Mouse (Mus musculus) MEL (cell line): ENCODE measurements around the gene Spop. TPM values are rescaled to one million over a fixed set of nuclear protein-coding genes. Genes with fewer than 3 reads are reported as not detected.
A peak's percentile ranks its signal among the peaks of the same experiment; 100 is the strongest.

ENCODE experiments used
- DNase-seq: peaks from one replicate; pipeline ENCODE4 v3.0.0; 2011; ENCODE audit warnings: low read depth, low spot score
- H3K27ac ChIP-seq: 2 replicates; pipeline ENCODE4 v1.5.1; 2012; ENCODE audit warnings: low read depth, mild to moderate bottlenecking, control low read depth, low read length, moderate library complexity; ENCODE audit not compliant: control insufficient read depth
- H3K27me3 ChIP-seq, 2 experiments: fragments of 150-350 bp in 1 of 2; sonication (generic) in 1 of 2; 2 replicates each; pipeline ENCODE4 v1.6.1; 2012; ENCODE audit warnings: low read length in 2 of 2, mild to moderate bottlenecking in 2 of 2, improper control_type of control experiment in 1 of 2, moderate library complexity in 1 of 2; ENCODE audit not compliant: insufficient read depth in 2 of 2, control insufficient read depth in 1 of 2
- H3K36me3 ChIP-seq, 2 experiments: 2 replicates each; pipeline ENCODE4 v1.6.1; 2012 to 2014; ENCODE audit warnings: low read length in 2 of 2, improper control_type of control experiment in 1 of 2, inconsistent platforms in 1 of 2, mild to moderate bottlenecking in 1 of 2; ENCODE audit not compliant: insufficient read depth in 2 of 2, control insufficient read depth in 1 of 2
- H3K4me1 ChIP-seq, 2 experiments: fragments of 150-350 bp in 1 of 2; sonication (generic) in 1 of 2; 2 replicates each; pipeline ENCODE4 v1.6.1; 2012; ENCODE audit warnings: low read length in 2 of 2, improper control_type of control experiment in 1 of 2, mild to moderate bottlenecking in 1 of 2; ENCODE audit not compliant: insufficient read depth in 2 of 2, control insufficient read depth in 1 of 2
- H3K4me3 ChIP-seq, 2 experiments: fragments of 150-350 bp in 1 of 2; sonication (generic) in 1 of 2; 2 replicates each; pipeline ENCODE4 v1.5.1; 2012; ENCODE audit warnings: low read depth in 2 of 2, low read length in 2 of 2, mild to moderate bottlenecking in 2 of 2, moderate library complexity in 2 of 2, control low read depth in 1 of 2, improper control_type of control experiment in 1 of 2; ENCODE audit not compliant: control insufficient read depth in 1 of 2, insufficient read depth in 1 of 2
- H3K79me2 ChIP-seq: 2 replicates; pipeline ENCODE4 v1.6.1; 2012; ENCODE audit warnings: mild to moderate bottlenecking, low read length, moderate library complexity; ENCODE audit not compliant: control insufficient read depth, poor library complexity, insufficient read depth
- H3K9ac ChIP-seq: 2 replicates; pipeline ENCODE4 v1.6.1; 2012; ENCODE audit warnings: low read depth, mild to moderate bottlenecking, control low read depth, low read length, moderate library complexity; ENCODE audit not compliant: control insufficient read depth, poor library complexity, severe bottlenecking
- H3K9me3 ChIP-seq: fragments of 150-350 bp; sonication (generic); replicated peaks from 2 replicates; pipeline ENCODE4 v1.6.1; 2012; ENCODE audit warnings: mild to moderate bottlenecking, low read length, improper control_type of control experiment, moderate library complexity; ENCODE audit not compliant: insufficient read depth
- BHLHE40 ChIP-seq: IDR thresholded peaks from 2 replicates; pipeline ENCODE4 v1.6.1; 2012; ENCODE audit warnings: low read depth, mild to moderate bottlenecking, inconsistent platforms, low read length, improper control_type of control experiment, borderline replicate concordance
- CHD2 ChIP-seq: IDR thresholded peaks from 2 replicates; pipeline ENCODE4 v1.6.1; 2011; ENCODE audit warnings: low read length, improper control_type of control experiment
- CTCF ChIP-seq, 3 experiments: IDR thresholded peaks in 2 of 3; conservative IDR thresholded peaks in 1 of 3; 2 replicates each; pipeline ENCODE4 v1.5.1; 2011 to 2012; ENCODE audit warnings: low read length in 3 of 3, low read depth in 2 of 3, mild to moderate bottlenecking in 2 of 3, improper control_type of control experiment in 1 of 3, inconsistent platforms in 1 of 3, mixed read lengths in 1 of 3, moderate library complexity in 1 of 3; ENCODE audit not compliant: control insufficient read depth in 1 of 3, insufficient read depth in 1 of 3, poor library complexity in 1 of 3, severe bottlenecking in 1 of 3
- EP300 ChIP-seq, 2 experiments: IDR thresholded peaks; 2 replicates each; pipeline ENCODE4 v1.6.1; 2011; ENCODE audit warnings: improper control_type of control experiment in 2 of 2, low read length in 2 of 2, low read depth in 1 of 2, mild to moderate bottlenecking in 1 of 2
- GATA1 ChIP-seq: IDR thresholded peaks from 2 replicates; pipeline ENCODE4 v1.6.1; 2011; ENCODE audit warnings: low read depth, low read length, improper control_type of control experiment
- JUND ChIP-seq: IDR thresholded peaks from 2 replicates; pipeline ENCODE4 v1.6.1; 2011; ENCODE audit warnings: low read depth, mild to moderate bottlenecking, improper control_type of control experiment, low read length
- KAT2A ChIP-seq: conservative IDR thresholded peaks from 2 replicates; pipeline ENCODE4 v1.6.1; 2012; ENCODE audit warnings: low read depth, low read length, improper control_type of control experiment, inconsistent platforms
- MAFK ChIP-seq: IDR thresholded peaks from 2 replicates; pipeline ENCODE4 v1.6.1; 2011; ENCODE audit warnings: low read depth, mild to moderate bottlenecking, low read length, improper control_type of control experiment, borderline replicate concordance
- MAX ChIP-seq: IDR thresholded peaks from 2 replicates; pipeline ENCODE4 v1.6.1; 2011; ENCODE audit warnings: low read length, improper control_type of control experiment
- MXI1 ChIP-seq: IDR thresholded peaks from 2 replicates; pipeline ENCODE4 v1.6.1; 2011; ENCODE audit warnings: mild to moderate bottlenecking, low read depth, low read length, improper control_type of control experiment
- NELFE ChIP-seq: IDR thresholded peaks from 2 replicates; pipeline ENCODE4 v1.6.1; 2011; ENCODE audit warnings: low read depth, low read length, improper control_type of control experiment
- POLR2A ChIP-seq, 2 experiments: IDR thresholded peaks; 2 replicates each; pipeline ENCODE4 v1.6.1; 2011 to 2012; ENCODE audit warnings: low read length in 2 of 2, mild to moderate bottlenecking in 2 of 2, control low read depth in 1 of 2, improper control_type of control experiment in 1 of 2, low read depth in 1 of 2, moderate library complexity in 1 of 2; ENCODE audit not compliant: control insufficient read depth in 1 of 2, insufficient read depth in 1 of 2, poor library complexity in 1 of 2
- POLR2AphosphoS2 ChIP-seq: IDR thresholded peaks from 2 replicates; pipeline ENCODE4 v1.6.1; 2011; ENCODE audit warnings: low read length, improper control_type of control experiment
- RAD21 ChIP-seq: IDR thresholded peaks from 2 replicates; pipeline ENCODE4 v1.6.1; 2011; ENCODE audit warnings: mild to moderate bottlenecking, low read depth, low read length, improper control_type of control experiment
- RCOR1 ChIP-seq: IDR thresholded peaks from 2 replicates; pipeline ENCODE4 v1.6.1; 2012; ENCODE audit warnings: low read depth, mild to moderate bottlenecking, inconsistent platforms, low read length, improper control_type of control experiment
- SIN3A ChIP-seq: IDR thresholded peaks from 2 replicates; pipeline ENCODE4 v1.6.1; 2012; ENCODE audit warnings: low read length, improper control_type of control experiment, inconsistent platforms
- SMC3 ChIP-seq: IDR thresholded peaks from 2 replicates; pipeline ENCODE4 v1.6.1; 2011; ENCODE audit warnings: low read depth, low read length, improper control_type of control experiment
- TBP ChIP-seq: IDR thresholded peaks from 2 replicates; pipeline ENCODE4 v1.8.0; 2011; ENCODE audit warnings: low read depth, low read length, improper control_type of control experiment
- USF2 ChIP-seq, 2 experiments: IDR thresholded peaks; 2 replicates each; pipeline ENCODE4 v1.6.1; 2011 to 2012; ENCODE audit warnings: improper control_type of control experiment in 2 of 2, low read length in 2 of 2, borderline replicate concordance in 1 of 2, inconsistent platforms in 1 of 2, low read depth in 1 of 2, mild to moderate bottlenecking in 1 of 2; ENCODE audit not compliant: insufficient read depth in 1 of 2
- ZC3H11A ChIP-seq: IDR thresholded peaks from 2 replicates; pipeline ENCODE4 v1.6.1; 2012; ENCODE audit warnings: low read depth, mild to moderate bottlenecking, inconsistent platforms, low read length, improper control_type of control experiment
- ZKSCAN1 ChIP-seq: IDR thresholded peaks from 2 replicates; pipeline ENCODE4 v1.6.1; 2012; ENCODE audit warnings: low read depth, mild to moderate bottlenecking, inconsistent platforms, low read length, improper control_type of control experiment, moderate library complexity
- ZNF384 ChIP-seq: IDR thresholded peaks from 2 replicates; pipeline ENCODE4 v1.6.1; 2012; ENCODE audit warnings: low read depth, mild to moderate bottlenecking, inconsistent platforms, low read length, improper control_type of control experiment
- polyA plus RNA-seq, 2 experiments: library from polyadenylated mRNA; stranded (reverse) in 1 of 2; unstranded in 1 of 2; fragments of >175 nt in 1 of 2; fragments of >200 nt in 1 of 2; gene quantifications; 2 replicates each; pipeline versions ENCODE4 v1.2.1 to v1.2.4; 2012; ENCODE audit warnings: low replicate concordance in 2 of 2, low read depth in 1 of 2; ENCODE audit not compliant: insufficient read length in 2 of 2, insufficient read depth in 1 of 2, missing spikeins in 1 of 2
- total RNA-seq: library from RNA; depleted of rRNA; stranded (reverse); fragments of 300-350 nt; gene quantifications from 2 replicates; pipeline ENCODE4 v1.2.3, GENCODE M21; 2012

The Spop gene
- total and polyA plus RNA-seq, 3 experiments: 41.5 to 84.0 TPM; not detected in 1

GRCm38 (mm10) chr11:95387354-95387753 lies 26.5 kb upstream of the Spop start:
- no peak overlapping the region for H3K4me3 ChIP-seq
- no peak overlapping the region for H3K9ac ChIP-seq
- H3K4me1 ChIP-seq: peaks cover 4 to 8% of the 10 kb centered on the region in 2 experiments; a peak in 3 of 4 replicates
- peaks cover 14% of the 10 kb centered on the region for H3K79me2 ChIP-seq
- H3K36me3 ChIP-seq: peaks cover 2 to 14% of the 10 kb centered on the region in 2 experiments
- DNase-seq: no peak
- TF ChIP-seq SIN3A (no peak), CHD2 (no peak), RCOR1 (no peak), USF2 (IDR thresholded peaks at IDR 0.05; ENCODE audit: borderline replicate concordance in 1 of 2, insufficient read depth in 1 of 2, low read depth in 1 of 2, low read length in 2 of 2) (no peak), CTCF (IDR thresholded peaks at IDR 0.05 in 2 of 3, conservative IDR thresholded peaks at IDR 0.05 in 1 of 3; ENCODE audit: control insufficient read depth in 1 of 3, insufficient read depth in 1 of 3, low read depth in 2 of 3, low read length in 3 of 3, poor library complexity in 1 of 3, severe bottlenecking in 1 of 3) (no peak), ZKSCAN1 (no peak), ZNF384 (no peak), JUND (no peak), BHLHE40 (no peak), EP300 (IDR thresholded peaks at IDR 0.05; ENCODE audit: low read depth in 1 of 2, low read length in 2 of 2) (no peak), RAD21 (no peak), POLR2A (IDR thresholded peaks at IDR 0.05; ENCODE audit: control insufficient read depth in 1 of 2, insufficient read depth in 1 of 2, low read depth in 1 of 2, low read length in 2 of 2, poor library complexity in 1 of 2) (no peak), GATA1 (no peak), ZC3H11A (no peak), KAT2A (no peak), NELFE (no peak), MAX (no peak), POLR2AphosphoS2 (no peak), MXI1 (no peak)
- no peak overlapping the region for H3K27ac ChIP-seq
- no peaks in the 10 kb centered on the region for H3K27me3 ChIP-seq
- H3K9me3 ChIP-seq: no peaks in the 10 kb centered on the region

GRCm38 (mm10) chr11:95389006-95389405 lies 24.9 kb upstream of the Spop start:
- Histone ChIP-seq H3K9me3 (no peaks in the 10 kb centered on the region), H3K9ac (no peak overlapping the region), H3K79me2 (peaks cover 14% of the 10 kb centered on the region), H3K27me3 (no peaks in the 10 kb centered on the region), H3K36me3 (peaks cover 2 to 10% of the 10 kb centered on the region in 2 experiments)
- DNase-seq: peak; percentile 31
- TF ChIP-seq SMC3 (peak; percentile 48), CTCF (IDR thresholded peaks at IDR 0.05 in 2 of 3, conservative IDR thresholded peaks at IDR 0.05 in 1 of 3; ENCODE audit: control insufficient read depth in 1 of 3, insufficient read depth in 1 of 3, low read depth in 2 of 3, low read length in 3 of 3, poor library complexity in 1 of 3, severe bottlenecking in 1 of 3) (peak; percentile 13 to 47 (median 30); a peak in 5 of 6 replicates), GATA1 (no peak), TBP (no peak), RAD21 (peak; percentile 5), MAFK (no peak), POLR2A (IDR thresholded peaks at IDR 0.05; ENCODE audit: control insufficient read depth in 1 of 2, insufficient read depth in 1 of 2, low read depth in 1 of 2, low read length in 2 of 2, poor library complexity in 1 of 2) (peak in 1 of 2 experiments; percentile 22; a peak in 1 of 4 replicates), SIN3A (no peak)
- TF ChIP-seq, all 39 proteins: peak for 4
- H3K4me3 ChIP-seq: no peak overlapping the region
- H3K27ac ChIP-seq: no peak overlapping the region
- H3K4me1 ChIP-seq: peaks cover 4 to 8% of the 10 kb centered on the region in 2 experiments; a peak in 3 of 4 replicates
